Mouse (Mus musculus) C2C12 (cell line): ENCODE data around the gene Nfkbib.

Experiments used
- CTCF ChIP-seq: IDR thresholded peaks from one replicate; pipeline ENCODE4 v1.5.1; 2011; ENCODE audit not compliant: control insufficient read depth, insufficient read depth, insufficient read length
- MAX ChIP-seq: IDR thresholded peaks from one replicate; pipeline ENCODE4 v1.6.1; 2011; ENCODE audit warnings: mild to moderate bottlenecking, control low read depth
- MYOD1 ChIP-seq: IDR thresholded peaks from one replicate; pipeline ENCODE4 v1.6.1; 2011; ENCODE audit warnings: low read depth; ENCODE audit not compliant: control insufficient read depth, insufficient read length
- MYOG ChIP-seq: IDR thresholded peaks from one replicate; pipeline ENCODE4 v1.6.1; 2011; ENCODE audit not compliant: control insufficient read depth, insufficient read length; ENCODE audit errors: extremely low read depth
- USF1 ChIP-seq: IDR thresholded peaks from one replicate; pipeline ENCODE4 v1.6.1; 2011; ENCODE audit warnings: low read depth, mild to moderate bottlenecking, control low read depth, moderate library complexity

DNA sequence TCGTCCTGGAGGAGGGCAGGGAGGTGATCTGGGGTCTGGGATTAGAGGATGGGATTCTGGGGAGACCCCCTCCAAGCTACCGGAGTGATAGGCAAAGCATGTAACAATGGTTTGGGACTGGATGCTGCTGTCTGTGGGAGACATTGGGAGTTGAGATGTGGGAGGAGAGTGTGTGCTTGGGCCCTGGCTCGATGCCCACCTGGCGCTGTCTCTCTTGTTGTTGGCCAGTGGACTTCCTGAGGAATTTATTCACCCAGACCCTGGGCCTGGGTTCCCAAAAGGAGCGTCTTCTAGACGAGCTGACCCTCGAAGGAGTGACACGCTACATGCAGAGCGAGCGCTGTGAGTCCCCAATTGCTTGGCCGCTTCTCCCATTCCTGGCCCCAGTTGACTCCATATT is 4.6 kb upstream of the Nfkbib start:
- TF ChIP-seq CTCF (no peak), USF1 (no peak), MYOD1 (no peak), MAX (no peak), MYOG (no peak)
